Mouse (Mus musculus) midbrain, embryonic 14.5 days (tissue): ENCODE measurements around the gene Dot1l. TPM values are rescaled to one million over a fixed set of nuclear protein-coding genes. Genes with fewer than 3 reads are reported as not detected.

Experiments
- ATAC-seq: fragments of 200-750 bp; cut with Nextera tagmentation; 2 replicates; pipeline ENCODE4 v1.8.0; 2017; ENCODE audit warnings: moderate number of reproducible peaks, moderate library complexity; ENCODE audit not compliant: low FRiP score, low TSS enrichment
- DNase-seq: peaks from one replicate; pipeline ENCODE4 v3.0.0-alpha.2; 2015
- H3K27ac ChIP-seq: fragments of 300-500 bp; sonication (generic); replicated peaks from 2 replicates; pipeline ENCODE4 v1.5.1; 2014; ENCODE audit warnings: mild to moderate bottlenecking, low read depth, low read length, moderate library complexity
- H3K27me3 ChIP-seq: fragments of 300-500 bp; sonication (generic); 2 replicates; pipeline ENCODE4 v1.6.1; 2014; ENCODE audit warnings: low read length, control low read depth, mixed read lengths; ENCODE audit not compliant: control insufficient read depth, insufficient read depth
- H3K36me3 ChIP-seq: fragments of 300-500 bp; sonication (generic); 2 replicates; pipeline ENCODE4 v1.6.1; 2014; ENCODE audit warnings: low read length, control low read depth; ENCODE audit not compliant: control insufficient read depth, insufficient read depth
- H3K4me1 ChIP-seq: fragments of 300-500 bp; sonication (generic); 2 replicates; pipeline ENCODE4 v1.6.1; 2014; ENCODE audit warnings: mild to moderate bottlenecking, antibody characterized with exemption, low read length, control low read depth; ENCODE audit not compliant: control insufficient read depth, insufficient read depth
- H3K4me2 ChIP-seq: fragments of 300-500 bp; sonication (generic); 2 replicates; pipeline ENCODE4 v1.6.1; 2014; ENCODE audit warnings: mild to moderate bottlenecking, low read length, moderate library complexity
- H3K4me3 ChIP-seq: fragments of 300-500 bp; sonication (generic); replicated peaks from 2 replicates; pipeline ENCODE4 v1.5.1; 2014; ENCODE audit warnings: low read depth, low read length
- H3K9ac ChIP-seq: fragments of 300-500 bp; sonication (generic); replicated peaks from 2 replicates; pipeline ENCODE4 v1.6.1; 2014; ENCODE audit warnings: mild to moderate bottlenecking, low read length, moderate library complexity
- H3K9me3 ChIP-seq: fragments of 300-500 bp; sonication (generic); 2 replicates; pipeline ENCODE4 v1.6.1; 2016; ENCODE audit warnings: low read length, control low read depth, mixed read lengths; ENCODE audit not compliant: control insufficient read depth
- WGBS: fragments of 180-500 bp; shearing (Covaris S2); extraction: QIAGEN DNeasy Blood & Tissue Kit; methylation state at CpG from one replicate; pipeline ENCODE4 v1.1.7; 2014; 5-methylcytosine and 5-hydroxymethylcytosine counted together
- polyA plus RNA-seq: library from polyadenylated mRNA; unstranded; fragments of >200 nt; fragmentation: Nextera tagmentation; extraction: Ambion mirVana; gene quantifications from 2 replicates; pipeline ENCODE4 v1.2.1, GENCODE M21; 2014

Gene Dot1l
- polyA plus RNA-seq, 1 experiment from 2014 or later: 27.9 TPM

GRCm38 (mm10) chr10:80792175-80793032 lies 37.4 kb downstream of the Dot1l start:
- DNase-seq (no peak), ATAC-seq (no peak)
- Histone ChIP-seq H3K4me3 (no peak overlapping the region), H3K9me3 (no peaks in the 10 kb centered on the region), H3K27me3 (no peaks in the 10 kb centered on the region), H3K36me3 (peaks cover 93% of the 10 kb centered on the region), H3K27ac (no peak overlapping the region), H3K9ac (no peak overlapping the region; the same call in 1 of the 2 replicates), H3K4me2 (no peak overlapping the region), H3K4me1 (peaks cover 11% of the 10 kb centered on the region)
- 79% methylated on average over 41 of the region's 41 CpGs for WGBS

- H3K27me3 ChIP-seq: no peaks in the 10 kb centered on the region
- no peak overlapping the region for H3K27ac ChIP-seq
- ATAC-seq: no peak
- peaks cover 11% of the 10 kb centered on the region for H3K4me1 ChIP-seq
- H3K9ac ChIP-seq: no peak overlapping the region; the same call in 1 of the 2 replicates
- H3K4me2 ChIP-seq: no peak overlapping the region
- H3K9me3 ChIP-seq: no peaks in the 10 kb centered on the region
- peaks cover 85% of the 10 kb centered on the region for H3K36me3 ChIP-seq
- DNase-seq: no peak
- 93% methylated on average over 13 of the region's 13 CpGs for WGBS
- no peak overlapping the region for H3K4me3 ChIP-seq
These were observed 38.2 kb downstream of the Dot1l start for GRCm38 (mm10) chr10:80793033-80793784.

GRCm38 (mm10) chr10:80793803-80794202 lies 38.8 kb downstream of the Dot1l start:
- no peak overlapping the region for H3K4me2 ChIP-seq
- no peak for ATAC-seq
- no peaks in the 10 kb centered on the region for H3K27me3 ChIP-seq
- H3K27ac ChIP-seq: no peak overlapping the region
- H3K36me3 ChIP-seq: peaks cover 79% of the 10 kb centered on the region
- peaks cover 11% of the 10 kb centered on the region for H3K4me1 ChIP-seq
- DNase-seq: no peak
- H3K9ac ChIP-seq: no peak overlapping the region
- 91% methylated on average over 4 of the region's 4 CpGs for WGBS
- no peak overlapping the region for H3K4me3 ChIP-seq
- H3K9me3 ChIP-seq: no peaks in the 10 kb centered on the region

GRCm38 (mm10) chr10:80794750-80795149 lies 39.7 kb downstream of the Dot1l start:
- Histone ChIP-seq H3K27me3 (no peaks in the 10 kb centered on the region), H3K4me3 (no peak overlapping the region), H3K27ac (no peak overlapping the region), H3K36me3 (peaks cover 70% of the 10 kb centered on the region), H3K4me2 (no peak overlapping the region), H3K4me1 (peaks cover 17% of the 10 kb centered on the region), H3K9me3 (no peaks in the 10 kb centered on the region), H3K9ac (no peak overlapping the region)
- DNase-seq: no peak
- ATAC-seq: no peak
- WGBS: 89% methylated on average over 8 of the region's 8 CpGs

GRCm38 (mm10) chr10:80796307-80796848 lies 41.4 kb downstream of the Dot1l start:
- no peak for DNase-seq
- Histone ChIP-seq H3K9me3 (no peaks in the 10 kb centered on the region), H3K4me3 (peak overlapping the region; percentile 5), H3K9ac (peak overlapping the region; percentile 91), H3K4me2 (peak overlapping the region; percentile 82), H3K36me3 (peaks cover 65% of the 10 kb centered on the region), H3K4me1 (peaks cover 22% of the 10 kb centered on the region), H3K27me3 (no peaks in the 10 kb centered on the region), H3K27ac (no peak overlapping the region)
- no peak for ATAC-seq
- WGBS: 83% methylated on average over 9 of the region's 9 CpGs

GRCm38 (mm10) chr10:80797186-80798149 lies 42.5 kb downstream of the Dot1l start:
- DNase-seq (no peak), ATAC-seq (peak; percentile 71)
- peak overlapping the region; percentile 91 for H3K9ac ChIP-seq
- no peaks in the 10 kb centered on the region for H3K9me3 ChIP-seq
- peak overlapping the region; percentile 88 for H3K4me3 ChIP-seq
- WGBS: 3% methylated on average over 58 of the region's 59 CpGs
- peak overlapping the region; percentile 91 for H3K27ac ChIP-seq
- H3K4me2 ChIP-seq: peak overlapping the region; percentile 82
- peaks cover 65% of the 10 kb centered on the region for H3K36me3 ChIP-seq
- no peaks in the 10 kb centered on the region for H3K27me3 ChIP-seq
- H3K4me1 ChIP-seq: peaks cover 22% of the 10 kb centered on the region

- peak; percentile 98 for DNase-seq
- H3K27me3 ChIP-seq: no peaks in the 10 kb centered on the region
- peaks cover 65% of the 10 kb centered on the region for H3K36me3 ChIP-seq
- H3K9me3 ChIP-seq: no peaks in the 10 kb centered on the region
- peak within 1 kb of the TSS; percentile 82 for H3K4me2 ChIP-seq
- H3K4me3 ChIP-seq: peak within 1 kb of the TSS; percentile 88
- H3K4me1 ChIP-seq: peaks cover 22% of the 10 kb centered on the region
- peak; percentile 89 for ATAC-seq
- H3K27ac ChIP-seq: peak within 1 kb of the TSS; percentile 91
- 0% methylated on average over 104 of the region's 104 CpGs for WGBS
- H3K9ac ChIP-seq: peak within 1 kb of the TSS; percentile 91
These were observed 43.4 kb downstream of the Dot1l start, which contains the start of the genes Sf3a2 and Plekhj1 for GRCm38 (mm10) chr10:80798150-80799006. Sf3a2 (plus strand) TSS chr10:80798198. Plekhj1 (minus strand) TSS chr10:80798626.
